Mouse (Mus musculus) gastrocnemius, postnatal 25 days (tissue): ENCODE data around the gene Btbd9. TPM values are rescaled to one million over a fixed set of nuclear protein-coding genes. Genes with fewer than 3 reads are reported as not detected.

ENCODE experiments used
- DNase-seq: peaks from one replicate; pipeline ENCODE4 v3.0.0; 2022
- total RNA-seq, 2 experiments: library from RNA; stranded (reverse); gene quantifications; 1 replicate in 1 of 2; 2 replicates in 1 of 2; pipeline ENCODE4 v1.2.3; 2021

Btbd9 gene
- total RNA-seq, 2 experiments from 2014 or later: 8.0 to 12.4 TPM

- no peak for DNase-seq
These were observed 25.9 kb upstream of the Btbd9 start for GRCm38 (mm10) chr17:30602175-30602574.

- DNase-seq: no peak
These were observed 22.0 kb upstream of the Btbd9 start for GRCm38 (mm10) chr17:30598300-30598699.

DNA sequence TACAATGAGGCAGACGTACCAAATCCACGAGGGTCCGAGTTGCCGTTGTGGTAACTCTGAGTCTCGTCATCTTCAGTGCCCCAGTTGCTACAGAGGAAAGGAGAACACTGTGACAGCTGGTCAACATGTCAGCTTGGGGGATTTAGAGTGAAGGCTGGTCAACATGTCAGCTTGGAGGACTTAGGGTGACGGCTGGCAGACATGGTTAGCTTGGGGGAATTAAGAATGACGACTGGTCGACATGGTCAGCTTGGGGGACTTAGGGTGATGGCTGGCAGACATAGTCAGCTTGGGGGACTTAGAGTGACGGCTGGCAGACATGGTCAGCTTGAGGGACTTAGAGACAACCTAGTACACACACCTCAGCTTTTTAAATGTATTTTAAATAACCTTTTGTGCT is 21.5 kb upstream of the Btbd9 start:
- DNase-seq: no peak

- DNase-seq: no peak
These were observed 18.6 kb upstream of the Btbd9 start for GRCm38 (mm10) chr17:30594846-30595245.

GRCm38 (mm10) chr17:30594407-30594806 is 18.1 kb upstream of the Btbd9 start:
- DNase-seq: no peak

GRCm38 (mm10) chr17:30590417-30591198 is 14.3 kb upstream of the Btbd9 start:
- DNase-seq: no peak

DNA sequence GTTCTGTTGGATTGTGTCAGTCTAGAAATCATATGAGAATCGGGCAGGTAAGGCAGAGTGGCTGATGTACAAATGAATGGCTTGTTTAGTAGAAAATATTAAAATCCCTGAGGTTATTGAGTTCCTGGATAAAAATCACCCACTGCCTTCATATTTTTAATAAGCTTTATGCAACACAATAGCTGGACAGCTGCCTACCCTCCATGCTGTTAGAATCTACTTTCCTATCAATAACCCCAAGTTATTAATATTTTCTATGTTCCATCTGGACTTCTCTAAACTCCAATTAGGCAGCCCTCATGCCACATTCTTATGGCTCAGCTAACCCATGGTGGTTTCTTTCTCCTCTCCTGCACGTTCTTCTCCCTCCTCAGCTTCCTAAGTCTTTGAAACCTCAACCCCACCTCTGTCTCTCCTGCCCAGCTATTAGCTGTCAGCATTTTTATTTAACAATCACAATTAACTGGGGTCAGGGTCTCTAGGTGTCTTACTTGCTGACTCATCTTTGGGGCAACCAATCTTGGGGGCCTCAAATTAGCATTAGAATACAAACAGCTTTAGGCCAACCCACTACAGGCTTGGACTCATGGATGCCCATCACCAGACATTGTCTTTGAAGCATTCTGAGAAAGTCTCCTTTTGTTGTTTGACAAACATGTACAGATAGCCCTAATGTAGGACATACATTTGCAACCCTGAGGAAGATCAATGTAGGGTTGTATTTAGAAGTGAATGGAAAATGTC is 7.1 kb upstream of the Btbd9 start:
- DNase-seq: no peak

DNA sequence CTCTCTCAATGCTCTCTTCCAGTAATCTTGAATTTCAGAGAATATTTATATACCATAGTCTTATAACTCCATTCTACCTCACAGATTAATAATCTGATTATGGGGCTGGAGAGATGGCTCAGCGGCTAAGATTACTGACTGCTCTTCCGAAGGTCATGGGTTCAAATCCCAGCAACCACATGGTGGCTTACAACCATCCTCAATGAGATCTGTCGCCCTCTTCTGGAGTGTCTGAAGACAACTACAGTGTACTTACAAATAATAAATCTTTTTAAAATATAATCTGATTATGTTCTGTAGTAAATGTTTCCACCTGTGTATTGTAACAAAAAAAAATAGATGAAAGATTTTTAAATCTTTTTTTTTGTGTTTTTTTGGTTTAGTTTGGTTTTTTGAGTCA is 6.0 kb upstream of the Btbd9 start:
- DNase-seq: no peak

GRCm38 (mm10) chr17:30581201-30581600 is 4.9 kb upstream of the Btbd9 start:
- no peak for DNase-seq

DNA sequence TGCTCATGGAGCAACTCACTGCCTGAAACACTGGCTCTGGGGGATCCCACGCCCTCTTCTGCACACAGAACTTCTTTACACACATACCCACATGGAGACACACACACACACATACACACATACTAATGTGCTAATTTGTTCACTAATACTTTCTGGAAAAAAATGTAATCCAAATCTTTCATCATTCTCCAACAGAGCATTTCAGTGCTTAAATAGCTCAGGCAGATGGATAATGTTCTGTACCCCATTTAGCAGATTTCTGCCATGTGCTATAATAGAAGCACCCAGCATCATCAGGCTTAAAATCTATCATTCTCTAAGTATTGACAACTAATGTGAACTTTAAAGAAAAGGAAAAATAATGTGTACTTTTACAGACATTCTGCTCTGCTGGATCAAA is 4.5 kb upstream of the Btbd9 start:
- DNase-seq: no peak

GRCm38 (mm10) chr17:30576946-30577345 is 658 bp upstream of the Btbd9 start:
- DNase-seq: no peak

DNA sequence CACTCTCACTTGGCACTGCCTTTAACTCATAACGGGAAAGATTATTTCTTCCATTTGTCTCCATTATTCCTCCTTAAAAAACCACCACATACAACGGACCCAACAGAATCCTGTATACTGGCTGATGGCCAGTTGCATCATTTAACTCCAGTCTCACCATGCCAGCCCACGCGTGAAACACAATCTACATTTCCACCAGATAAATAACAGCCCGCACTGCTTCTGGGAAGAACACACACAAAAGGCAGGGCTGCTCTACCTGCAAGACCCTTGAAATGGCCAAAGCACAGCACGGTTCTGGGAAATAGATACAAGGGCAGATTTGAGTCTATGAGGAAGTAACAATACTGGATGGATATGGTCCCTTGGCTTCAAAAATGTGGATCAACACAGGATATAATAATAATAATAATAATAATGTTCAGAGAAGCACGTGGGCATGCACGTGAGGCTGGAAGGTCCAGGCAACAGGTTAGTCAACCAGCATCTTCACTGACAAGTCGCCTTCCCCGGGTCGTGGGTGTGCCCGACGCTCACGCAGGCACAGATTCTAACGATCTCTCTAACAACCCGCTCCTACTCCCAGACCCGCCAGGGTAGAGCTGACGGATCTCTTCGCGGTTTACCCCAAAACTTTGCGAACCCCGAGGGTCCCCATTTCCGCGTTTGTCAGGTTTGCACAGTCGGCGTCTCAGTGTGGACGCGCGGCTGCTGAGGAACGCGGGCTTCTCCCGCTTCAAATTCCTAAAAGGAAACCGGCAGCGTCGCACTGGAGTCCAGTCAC is 975 bp downstream of the Btbd9 start:
- no peak for DNase-seq

- DNase-seq: no peak
These were observed 1.6 kb downstream of the Btbd9 start for GRCm38 (mm10) chr17:30574783-30575075.

GRCm38 (mm10) chr17:30573990-30574782 is 2.1 kb downstream of the Btbd9 start:
- no peak for DNase-seq

DNA sequence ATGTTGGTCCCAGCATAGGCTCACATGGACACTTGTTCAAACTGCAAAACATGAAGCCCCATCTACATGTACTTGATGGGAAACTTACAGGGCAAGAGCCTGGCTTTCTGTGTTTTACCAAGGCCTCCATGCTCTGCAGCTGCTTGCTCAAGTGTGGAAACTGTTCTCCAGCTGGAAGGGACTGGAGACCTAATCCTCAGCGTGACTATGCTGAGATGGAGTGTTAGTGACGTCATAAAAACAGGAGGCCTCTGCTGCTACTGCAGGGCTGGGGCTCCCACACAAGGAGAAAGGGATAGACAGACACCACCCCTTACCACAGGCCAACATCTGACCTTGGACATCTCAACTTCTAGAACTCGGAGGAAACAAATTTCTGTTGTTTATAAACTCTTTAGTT is 5.3 kb downstream of the Btbd9 start:
- no peak for DNase-seq

DNA sequence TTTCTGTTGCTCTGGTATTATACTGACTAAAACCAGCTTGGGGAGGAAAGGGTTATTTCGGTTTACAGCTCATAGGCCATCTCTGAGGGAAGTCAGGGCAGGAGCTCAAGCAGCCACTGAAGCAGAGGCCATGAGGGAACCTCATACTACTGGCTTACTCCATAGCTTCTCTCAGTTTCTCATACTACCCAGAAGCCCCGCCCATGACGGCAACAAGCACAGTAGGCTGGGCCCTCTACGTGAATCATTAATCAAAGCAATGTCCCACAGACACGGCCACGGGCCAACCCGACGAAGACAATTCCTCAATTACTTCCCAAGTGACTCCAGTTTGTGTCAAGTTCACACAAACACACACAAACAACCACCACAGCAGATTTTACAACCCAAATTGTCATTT is 6.1 kb downstream of the Btbd9 start:
- no peak for DNase-seq

GRCm38 (mm10) chr17:30568473-30568872 is 7.8 kb downstream of the Btbd9 start:
- DNase-seq: no peak

DNA sequence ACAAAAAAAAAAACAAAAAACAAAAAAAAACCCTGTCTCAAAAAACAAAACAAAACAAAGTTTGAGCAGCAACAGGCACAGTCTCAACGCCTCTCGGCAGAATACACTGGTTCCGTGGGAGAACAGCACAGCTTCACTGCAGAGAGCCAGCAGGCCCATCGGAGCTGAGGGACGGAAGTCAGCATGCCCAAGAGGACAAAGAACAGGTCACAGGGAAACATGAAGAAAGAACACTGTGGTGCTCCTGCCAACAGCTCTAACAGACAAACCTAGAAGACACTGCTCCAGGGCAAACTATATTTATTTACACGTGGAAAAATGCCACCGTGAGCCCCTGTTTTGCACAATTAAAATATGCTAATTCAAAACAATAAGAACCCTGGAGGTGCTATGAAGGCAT is 11.3 kb downstream of the Btbd9 start:
- no peak for DNase-seq

DNA sequence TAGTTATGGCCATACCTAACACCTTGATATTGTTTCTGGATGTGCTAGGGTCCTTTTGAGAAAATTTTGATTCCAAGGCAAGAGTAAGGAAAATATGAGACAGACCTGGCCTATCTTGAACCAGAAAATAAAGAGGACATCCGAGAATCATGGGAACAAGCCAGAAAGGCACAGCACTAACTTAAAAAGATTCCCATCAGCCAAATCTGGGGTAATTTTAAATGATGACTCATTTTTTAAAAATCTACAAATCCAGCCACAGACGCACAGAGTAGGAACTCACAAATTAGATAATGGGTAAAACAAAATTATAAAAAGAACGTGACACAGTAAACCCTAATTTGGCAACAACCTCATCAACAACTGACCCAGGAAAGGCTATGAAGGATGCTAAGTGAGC is 11.9 kb downstream of the Btbd9 start:
- DNase-seq: no peak

DNA sequence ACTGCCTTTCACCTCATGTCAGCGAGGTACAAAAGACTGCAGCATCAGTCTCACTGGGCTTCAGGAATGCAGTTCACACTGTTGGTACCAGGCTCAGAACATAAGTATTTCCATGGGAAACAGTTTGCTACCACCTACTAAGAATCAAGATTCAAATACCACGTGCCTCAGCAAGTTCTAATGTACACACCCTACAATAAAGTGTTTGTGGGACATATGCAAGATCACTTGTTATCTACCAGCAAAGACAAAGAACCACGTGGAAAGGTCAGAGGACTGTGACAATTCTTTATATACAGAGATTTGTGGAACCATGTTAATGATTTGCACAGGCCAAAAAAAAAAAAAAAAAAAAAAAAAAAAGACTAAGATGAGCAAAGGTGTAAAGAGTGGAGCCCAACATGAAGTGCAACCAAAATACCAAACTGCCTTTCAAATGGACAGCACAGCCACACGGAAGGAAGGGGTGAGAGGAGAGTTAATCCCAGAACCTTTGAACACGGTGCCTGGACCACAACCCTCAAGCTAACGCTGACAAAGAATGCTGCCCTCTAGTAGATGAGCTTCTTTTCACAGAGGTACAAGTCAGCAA is 12.7 kb downstream of the Btbd9 start:
- DNase-seq: no peak

- no peak for DNase-seq
These were observed 13.5 kb downstream of the Btbd9 start for GRCm38 (mm10) chr17:30562770-30563169.

DNA sequence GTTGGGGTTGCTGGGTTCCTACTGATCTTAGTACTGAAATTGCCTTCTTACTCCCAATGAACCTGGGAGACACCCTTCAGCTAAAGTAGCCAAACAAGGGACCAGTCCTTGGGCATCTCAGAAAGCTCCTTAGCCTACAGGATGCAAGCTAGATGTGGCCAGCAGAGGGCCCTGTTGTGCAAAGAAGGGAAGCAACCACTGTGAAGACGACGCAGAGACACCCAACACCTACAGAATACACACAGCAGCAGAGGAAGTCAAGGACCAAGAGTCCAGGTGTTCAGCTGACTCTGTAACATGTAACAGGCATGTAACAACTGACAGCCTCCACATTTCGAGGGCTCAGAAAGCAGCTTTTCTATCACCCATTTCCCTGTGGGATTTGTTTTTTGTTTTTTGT is 16.8 kb downstream of the Btbd9 start:
- DNase-seq: peak; percentile 28
